Mouse (Mus musculus) cerebellum, adult 9-10 months (tissue): ENCODE measurements around the gene Enpp1.

Experiments used
- DNase-seq: peaks from one replicate; pipeline ENCODE4 v3.0.0; 2022

Enpp1 gene

GRCm38 (mm10) chr10:24595250-24596002, 116.5 kb downstream of the Enpp1 start, which contains the start of gene Ccn2:
TSS of gene Ccn2 (plus strand) at chr10:24595442.
- no peak for DNase-seq

- no peak for DNase-seq
Observed at GRCm38 (mm10) chr10:24593556-24593955, 118.4 kb downstream of the Enpp1 start.

- DNase-seq, result no peak
Observed at GRCm38 (mm10) chr10:24592969-24593368, 119.0 kb downstream of the Enpp1 start.

GRCm38 (mm10) chr10:24592318-24592717, 119.6 kb downstream of the Enpp1 start:
- no peak for DNase-seq

GRCm38 (mm10) chr10:24591741-24592140, 120.2 kb downstream of the Enpp1 start:
- no peak for DNase-seq

- DNase-seq, result peak; percentile 33
Observed at GRCm38 (mm10) chr10:24591136-24591535, 120.8 kb downstream of the Enpp1 start.

- no peak for DNase-seq
Observed at GRCm38 (mm10) chr10:24590546-24590945, 121.4 kb downstream of the Enpp1 start.

GRCm38 (mm10) chr10:24589238-24589637, 122.7 kb downstream of the Enpp1 start:
- DNase-seq, result no peak

GRCm38 (mm10) chr10:24588824-24589223, 123.1 kb downstream of the Enpp1 start:
- no peak for DNase-seq
